Mouse (Mus musculus) bone marrow macrophage, adult 2 months (primary cell): ENCODE measurements at regions not wholly inside any gene's neighbourhood (a gene's known extent, or its start where the extent isn't known, plus 50 kb on each side); places are given as distances from the start of the nearest gene placed in this dataset.

Experiments used
- CTCF ChIP-seq: IDR thresholded peaks from 2 replicates; pipeline ENCODE4 v1.5.1; 2012; ENCODE audit warnings: low read depth, mild to moderate bottlenecking, low read length, moderate library complexity
- POLR2A ChIP-seq: IDR thresholded peaks from 2 replicates; pipeline ENCODE4 v1.6.1; 2012; ENCODE audit warnings: mild to moderate bottlenecking, low read depth, low read length, borderline replicate concordance

DNA sequence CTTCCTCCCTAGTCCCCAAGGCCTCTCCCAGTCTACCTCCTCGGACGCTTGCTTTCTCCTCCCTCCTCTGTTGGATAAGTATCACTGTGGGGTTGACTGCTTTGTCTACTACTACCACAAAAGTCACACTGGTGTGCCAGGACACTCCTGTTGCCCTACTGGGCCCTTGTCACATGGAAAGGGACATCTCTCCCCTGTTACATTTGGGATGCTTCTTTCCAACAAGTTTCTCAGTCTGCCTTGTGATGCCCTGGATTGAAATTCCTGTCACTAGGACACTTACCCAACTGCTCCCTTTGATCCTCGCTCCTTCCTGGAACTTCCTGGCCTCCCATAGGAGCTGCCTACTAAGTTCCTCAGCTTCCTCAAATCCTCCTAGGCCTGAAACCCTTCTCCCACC is 501.9 kb upstream of the Nox3 start:
- TF ChIP-seq CTCF (no peak), POLR2A (no peak)
